Mouse (Mus musculus) thymus, adult 2 months (tissue): ENCODE results near the gene Snrnp25. TPM values are rescaled to one million over a fixed set of nuclear protein-coding genes. Genes with fewer than 3 reads are reported as not detected.

Experiments
- DNase-seq: peaks from one replicate; pipeline ENCODE4 v3.0.0; 2021
- H3K27ac ChIP-seq: fragments of 200-500 bp; 2 replicates; pipeline ENCODE4 v1.5.1; 2012; ENCODE audit warnings: low read length, control low read depth; ENCODE audit not compliant: control insufficient read depth, insufficient read depth
- H3K27me3 ChIP-seq: fragments of 200-500 bp; 2 replicates; pipeline ENCODE4 v1.6.1; 2012; ENCODE audit warnings: mild to moderate bottlenecking, low read length, moderate library complexity, mixed read lengths; ENCODE audit not compliant: control insufficient read depth, insufficient read depth
- H3K36me3 ChIP-seq: fragments of 200-500 bp; 2 replicates; pipeline ENCODE4 v1.6.1; 2012; ENCODE audit warnings: mild to moderate bottlenecking, low read length, moderate library complexity; ENCODE audit not compliant: control insufficient read depth, insufficient read depth
- H3K4me1 ChIP-seq: fragments of 200-500 bp; replicated peaks from 2 replicates; pipeline ENCODE4 v1.6.1; 2012; ENCODE audit warnings: low read length; ENCODE audit not compliant: control insufficient read depth, insufficient read depth
- H3K4me3 ChIP-seq: fragments of 200-500 bp; 2 replicates; pipeline ENCODE4 v1.5.1; 2012; ENCODE audit warnings: mild to moderate bottlenecking, low read length, control low read depth, moderate library complexity; ENCODE audit not compliant: control insufficient read depth, insufficient read depth
- CTCF ChIP-seq: fragments of 200-500 bp; IDR thresholded peaks from 2 replicates; pipeline ENCODE4 v1.5.1; 2012; ENCODE audit warnings: mild to moderate bottlenecking, control low read depth, low read length, moderate library complexity, borderline replicate concordance; ENCODE audit not compliant: control insufficient read depth, poor library complexity, insufficient read depth; ENCODE audit errors: extremely low read depth
- POLR2A ChIP-seq: fragments of 200-500 bp; IDR thresholded peaks from 2 replicates; pipeline ENCODE4 v1.6.1; 2012; ENCODE audit warnings: mild to moderate bottlenecking, low read length, control low read depth, moderate library complexity; ENCODE audit not compliant: control insufficient read depth, poor library complexity, insufficient read depth; ENCODE audit errors: extremely low read depth
- WGBS: fragments of 180-500 bp; shearing (Covaris S2); methylation state at CpG from one replicate; pipeline ENCODE4 v1.1.7; 2018; 5-methylcytosine and 5-hydroxymethylcytosine counted together
- polyA plus RNA-seq: library from polyadenylated mRNA; depleted of rRNA; stranded (reverse); fragments of >200 nt; gene quantifications from 2 replicates; pipeline ENCODE4 v1.2.3, GENCODE M21; 2012

The Snrnp25 gene
- polyA plus RNA-seq, 1 experiment = 56.3 TPM

DNA sequence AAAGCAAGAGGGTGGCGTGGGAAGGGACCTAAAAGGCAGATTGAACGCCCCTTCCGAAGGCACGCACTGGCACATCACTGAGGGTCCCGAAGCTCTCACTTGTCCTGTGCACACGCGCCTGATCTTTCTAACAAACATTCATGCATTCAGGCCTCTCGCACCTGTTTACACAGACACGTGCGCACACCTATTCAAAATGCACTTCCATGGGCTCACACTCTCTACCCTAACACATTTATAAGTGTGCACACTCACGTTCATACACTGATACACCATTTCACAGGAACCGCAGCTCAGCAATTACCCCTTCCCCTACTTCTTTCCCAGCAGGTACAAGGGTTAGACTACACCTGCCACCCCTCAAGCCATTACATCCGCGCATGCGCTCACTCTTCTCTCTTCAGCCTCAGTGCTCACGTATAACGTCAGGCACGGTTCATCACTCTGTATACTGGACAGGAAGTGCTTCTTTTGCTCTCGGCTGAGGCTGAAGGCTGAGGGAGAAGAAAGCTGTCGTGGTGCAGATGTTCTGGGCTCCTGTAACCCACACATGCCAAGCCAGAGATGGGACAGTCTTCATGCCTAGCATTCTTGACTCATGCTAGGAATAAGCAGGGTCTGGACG, 17.5 kb downstream of the Snrnp25 start:
- 29% methylated on average over 21 of the region's 21 CpGs for WGBS
- Histone ChIP-seq H3K36me3 (no peaks in the 10 kb centered on the region), H3K4me1 (peaks cover 34% of the 10 kb centered on the region), H3K27me3 (peaks cover 25% of the 10 kb centered on the region), H3K27ac (no peak overlapping the region), H3K4me3 (no peak overlapping the region)
- no peak for DNase-seq
- TF ChIP-seq CTCF = no peak
- no peak for TF ChIP-seq POLR2A

DNA sequence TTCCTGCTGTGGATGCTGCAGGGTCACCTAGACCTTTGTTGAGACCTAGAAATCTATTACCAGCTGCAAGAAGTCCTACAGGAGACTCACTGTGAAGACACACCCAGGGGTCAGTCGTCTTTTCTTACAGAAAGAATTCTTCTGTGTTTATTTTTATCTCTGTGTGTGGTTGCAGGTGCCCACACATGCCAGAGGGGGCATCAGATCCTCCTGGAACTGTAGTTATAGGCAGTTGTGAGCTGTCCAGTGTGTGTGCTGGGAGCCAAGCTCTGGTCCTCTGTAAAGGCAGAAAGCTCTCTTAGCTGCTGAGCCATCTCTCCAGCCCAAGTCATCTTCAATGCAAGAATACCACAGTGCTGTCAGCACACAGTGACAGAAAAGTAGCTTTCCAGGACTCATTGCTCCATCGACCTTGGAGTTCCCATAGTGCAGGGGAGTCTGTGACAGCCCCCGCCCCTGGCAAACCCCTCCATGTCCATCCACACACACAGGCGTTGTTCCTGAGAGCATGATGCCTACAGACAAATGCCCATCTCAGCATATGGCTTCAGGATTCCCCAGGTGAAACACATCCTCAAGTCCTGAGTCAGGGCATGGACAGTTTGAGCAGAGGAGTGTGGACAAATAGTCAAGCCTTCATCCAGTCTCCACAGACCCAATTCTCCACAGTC, 18.2 kb downstream of the Snrnp25 start:
- Histone ChIP-seq H3K27me3 (peaks cover 25% of the 10 kb centered on the region), H3K4me3 (no peak overlapping the region), H3K4me1 (peaks cover 34% of the 10 kb centered on the region), H3K36me3 (no peaks in the 10 kb centered on the region), H3K27ac (no peak overlapping the region)
- TF ChIP-seq POLR2A = no peak
- TF ChIP-seq CTCF = no peak
- 75% methylated on average over 4 of the region's 4 CpGs for WGBS
- DNase-seq = no peak

DNA sequence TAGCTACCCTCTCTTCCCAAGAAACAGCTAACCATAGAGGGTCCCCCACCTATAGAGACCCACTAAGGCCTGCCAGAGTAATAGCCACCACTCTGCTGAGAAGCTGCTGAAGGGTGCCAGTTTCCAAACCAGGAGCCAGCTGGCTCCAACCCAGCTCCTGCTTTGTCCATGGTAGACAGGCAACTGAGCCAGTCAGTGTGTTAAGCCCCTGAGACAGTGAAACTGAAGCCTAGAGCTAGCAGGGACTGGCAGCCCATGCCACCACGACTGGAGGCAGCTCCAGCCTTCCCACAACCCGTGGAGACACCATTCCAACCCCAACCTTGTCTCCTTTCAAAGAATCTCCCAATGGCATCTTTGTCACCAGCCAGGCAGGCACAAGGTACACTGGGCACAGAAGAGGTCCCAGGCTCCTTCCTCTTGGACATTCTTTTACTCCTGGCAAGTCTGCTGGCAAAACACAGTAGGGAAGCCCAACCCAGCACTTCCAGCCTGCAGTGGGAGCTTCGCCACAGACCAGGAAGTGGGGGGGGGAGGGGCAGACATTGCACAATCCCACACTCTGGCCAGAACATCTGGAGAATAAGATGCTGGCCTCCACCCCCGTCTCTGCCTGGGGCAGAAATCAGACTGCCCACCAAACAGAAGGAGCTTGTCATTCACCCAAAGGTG, 19.4 kb downstream of the Snrnp25 start:
- DNase-seq = no peak
- H3K4me1 ChIP-seq = peaks cover 34% of the 10 kb centered on the region

DNA sequence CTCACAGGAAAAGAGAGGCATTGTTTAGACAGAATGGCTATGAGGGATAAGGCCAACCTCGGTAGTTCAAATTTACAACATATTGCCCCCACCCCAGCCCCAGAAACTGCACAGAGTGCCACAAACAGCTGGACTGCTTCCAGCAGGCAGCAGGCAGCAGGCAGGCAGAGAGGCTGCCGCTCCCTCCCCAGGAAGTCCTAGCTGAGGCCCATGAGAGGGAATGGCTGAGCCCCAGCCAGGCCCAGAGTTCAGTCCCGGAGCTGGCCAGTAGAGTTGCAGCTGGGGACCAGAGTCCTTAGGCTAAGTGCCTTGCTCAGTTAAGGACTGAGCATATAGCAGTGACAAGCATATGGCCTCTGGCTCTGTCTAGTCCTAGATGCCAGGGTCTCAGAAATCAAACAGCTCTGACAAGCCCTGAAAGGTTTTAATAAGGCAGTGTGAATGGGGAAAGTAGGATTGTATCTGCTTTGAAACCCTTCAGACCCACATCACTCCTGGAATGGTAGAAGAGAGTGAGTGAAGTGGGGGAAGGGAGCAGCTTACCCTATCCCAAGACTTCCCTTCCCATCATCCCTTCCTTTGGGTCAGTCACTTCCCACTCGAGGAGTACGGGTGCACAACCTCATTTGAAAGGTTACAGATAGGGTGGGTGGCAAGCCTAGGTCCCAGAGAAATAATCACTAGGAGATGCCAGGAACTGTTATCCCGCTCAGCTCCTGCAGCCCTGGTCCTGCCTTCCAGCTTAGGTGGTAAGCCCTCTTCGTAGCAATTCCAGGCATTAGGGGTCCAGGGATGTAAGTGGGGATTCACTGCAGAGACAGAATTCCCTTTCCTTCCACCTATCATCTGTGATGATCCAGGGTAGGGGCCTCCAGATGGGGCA, 20.2 kb downstream of the Snrnp25 start:
- H3K4me3 ChIP-seq = no peak overlapping the region
- no peak overlapping the region for H3K27ac ChIP-seq
- DNase-seq = peak; percentile 16
- H3K27me3 ChIP-seq = peaks cover 25% of the 10 kb centered on the region
- 57% methylated on average over 7 of the region's 7 CpGs for WGBS
- H3K4me1 ChIP-seq = peaks cover 34% of the 10 kb centered on the region
- H3K36me3 ChIP-seq = peaks cover 3% of the 10 kb centered on the region; the same call in 1 of the 2 replicates
- TF ChIP-seq POLR2A (no peak), CTCF (no peak)

More for the DNA sequence above, 19.4 kb downstream of the Snrnp25 start:
- no peak for TF ChIP-seq POLR2A
- no peak for TF ChIP-seq CTCF
- Histone ChIP-seq H3K4me3 (no peak overlapping the region), H3K27me3 (peaks cover 25% of the 10 kb centered on the region), H3K27ac (no peak overlapping the region), H3K36me3 (no peaks in the 10 kb centered on the region)
- WGBS = 14% methylated on average over 4 of the region's 4 CpGs

DNA sequence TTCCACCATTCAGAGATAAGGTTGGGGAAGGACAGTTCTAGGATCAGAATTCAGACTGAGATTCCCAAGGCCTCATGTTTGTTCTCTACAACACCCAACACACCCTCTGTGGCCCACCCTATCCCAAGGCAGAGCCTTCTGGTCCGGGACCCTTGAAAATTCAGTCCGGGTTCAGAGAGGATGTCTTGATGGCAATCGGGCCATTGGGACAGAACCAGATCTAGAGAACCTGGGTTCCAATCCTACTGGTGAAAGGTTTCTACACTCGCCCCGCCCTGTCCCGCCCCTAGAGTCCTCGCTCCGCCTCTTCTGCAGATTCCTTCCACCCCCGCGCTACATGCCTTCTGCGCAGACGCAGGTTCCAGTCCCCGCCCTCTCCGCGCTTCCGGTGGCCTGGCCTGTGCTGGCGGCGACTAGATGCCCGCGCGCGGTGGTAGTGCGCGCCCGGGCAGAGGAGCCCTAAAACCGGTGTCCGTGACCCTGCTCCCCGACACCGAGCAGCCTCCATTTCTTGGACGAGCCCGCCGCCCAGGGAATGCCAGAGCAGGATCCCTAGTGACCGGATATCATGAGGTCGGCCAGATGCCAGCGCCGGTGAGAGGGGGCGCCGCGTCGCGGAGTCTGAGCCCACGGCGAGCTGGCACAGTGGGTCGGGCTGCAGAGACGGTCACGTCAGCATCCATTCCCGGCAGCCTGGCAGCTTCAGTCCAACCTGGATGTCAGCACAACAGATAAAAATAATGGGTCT, 21.1 kb downstream of the Snrnp25 start, which contains the start of gene Mpg:
Mpg (plus strand) TSS at position 382 of the 748 bp plus-strand sequence.
- Histone ChIP-seq H3K36me3 (peaks cover 3% of the 10 kb centered on the region; the same call in 1 of the 2 replicates), H3K4me3 (peak within 1 kb of the TSS; percentile 72), H3K4me1 (peaks cover 33% of the 10 kb centered on the region), H3K27ac (no peak within 1 kb of the TSS), H3K27me3 (peaks cover 18% of the 10 kb centered on the region; the same call in 1 of the 2 replicates)
- WGBS = 5% methylated on average over 47 of the region's 47 CpGs
- peak; percentile 90 for DNase-seq
- TF ChIP-seq POLR2A = peak; percentile 99
- peak; percentile 25; the same call in 1 of the 2 replicates for TF ChIP-seq CTCF

DNA sequence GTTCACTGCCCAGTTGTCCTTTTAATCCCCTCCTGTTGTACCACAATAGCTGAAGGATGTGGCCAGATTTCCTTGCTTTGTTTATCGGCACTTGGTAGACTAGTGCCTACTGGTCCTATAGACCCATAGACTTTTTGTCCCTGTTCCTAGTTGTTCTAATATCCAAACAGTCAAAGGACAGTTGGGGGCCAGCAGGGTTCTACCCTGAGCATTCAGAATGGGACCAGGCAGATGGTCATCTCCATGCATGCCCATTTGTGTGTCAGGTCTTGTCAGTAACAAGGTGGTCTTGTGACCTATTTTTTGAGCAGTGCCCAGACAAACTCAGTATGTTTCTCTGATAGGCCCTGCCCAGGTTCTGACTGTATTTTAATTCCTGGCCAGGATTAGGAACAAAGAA, 21.8 kb downstream of the Snrnp25 start:
- TF ChIP-seq POLR2A = no peak
- TF ChIP-seq CTCF = no peak
- WGBS = 33% methylated on average over 1 of the region's 1 CpGs
- DNase-seq = no peak
- no peak overlapping the region for H3K27ac ChIP-seq
- peaks cover 26% of the 10 kb centered on the region for H3K4me1 ChIP-seq
- peaks cover 9% of the 10 kb centered on the region; the same call in 1 of the 2 replicates for H3K36me3 ChIP-seq
- H3K4me3 ChIP-seq = peak overlapping the region; percentile 72
- peaks cover 11% of the 10 kb centered on the region; the same call in 1 of the 2 replicates for H3K27me3 ChIP-seq
